Mouse (Mus musculus) adrenal gland, adult 8-10 months (tissue): ENCODE data around the gene Ube4a. TPM values are rescaled to one million over a fixed set of nuclear protein-coding genes. Genes with fewer than 3 reads are reported as not detected.

Experiments used
- DNase-seq: peaks from one replicate; pipeline ENCODE4 v3.0.0; 2022
- total RNA-seq, 4 experiments: library from RNA; stranded (reverse); gene quantifications; 2 replicates each; pipeline ENCODE4 v1.2.4; 2022

Gene Ube4a
- total RNA-seq: 100 to 1,000 TPM in 2 of 4 experiments, 10 to 100 TPM in 2; 85.1 to 103 (median 98.7) TPM

DNA sequence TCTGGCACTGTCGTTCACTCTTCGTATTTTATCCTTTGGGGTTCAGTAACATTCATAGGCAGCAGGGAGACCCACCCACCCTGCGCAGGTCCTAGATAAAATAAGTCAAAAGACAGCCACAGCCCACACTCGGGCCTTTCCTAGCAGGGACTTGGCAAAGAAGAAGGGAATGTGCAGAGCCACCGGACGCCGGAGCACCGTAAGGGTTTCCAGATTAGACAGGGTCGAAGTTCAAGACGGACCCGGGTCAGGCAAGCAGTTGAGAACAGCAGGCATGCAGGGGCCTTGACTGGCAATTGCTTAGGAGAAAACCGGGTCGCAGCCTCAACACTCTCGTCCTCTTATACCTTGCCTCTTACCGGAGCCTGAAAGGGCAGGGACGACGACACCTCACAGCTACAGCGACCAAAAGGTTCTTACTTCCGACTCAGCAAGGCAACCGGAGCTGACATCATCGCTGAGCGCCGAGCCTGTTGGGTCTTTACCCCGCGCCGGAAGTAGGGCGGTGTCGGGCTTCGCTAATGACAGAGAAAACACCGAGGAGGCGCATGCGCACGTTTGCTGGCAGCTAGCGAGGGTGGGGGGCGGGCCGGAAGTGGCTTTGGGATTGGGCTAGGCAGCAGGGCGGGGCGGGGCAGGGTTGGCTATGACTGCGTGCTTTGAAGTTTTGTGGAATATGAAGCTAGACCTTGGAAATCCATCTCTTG lies at the start of gene Ube4a:
Gene Ube4a (minus strand): TSS at position 475 of the 707 bp plus-strand sequence.
- peak; percentile 98 for DNase-seq

DNA sequence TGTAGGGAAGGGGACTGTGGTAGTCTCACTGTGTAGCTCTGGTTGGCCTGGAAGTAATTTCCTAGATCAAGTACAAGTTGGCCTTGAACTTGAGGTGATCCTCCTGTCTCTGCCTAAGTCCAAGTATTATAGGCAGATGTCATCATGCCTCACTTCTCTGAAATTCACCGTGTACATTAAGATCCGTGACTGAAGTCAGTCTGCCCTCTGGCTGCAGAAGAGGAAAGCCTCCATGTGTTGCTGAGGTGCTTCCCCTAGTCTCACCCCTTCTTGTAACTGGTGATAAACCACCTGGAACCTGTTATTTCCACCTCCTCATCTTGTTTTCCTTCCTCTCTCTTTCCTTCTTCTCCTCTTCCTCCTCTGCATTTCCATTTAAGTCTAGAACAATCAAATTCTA lies 49.5 kb upstream of the Ube4a start:
- no peak for DNase-seq

DNA sequence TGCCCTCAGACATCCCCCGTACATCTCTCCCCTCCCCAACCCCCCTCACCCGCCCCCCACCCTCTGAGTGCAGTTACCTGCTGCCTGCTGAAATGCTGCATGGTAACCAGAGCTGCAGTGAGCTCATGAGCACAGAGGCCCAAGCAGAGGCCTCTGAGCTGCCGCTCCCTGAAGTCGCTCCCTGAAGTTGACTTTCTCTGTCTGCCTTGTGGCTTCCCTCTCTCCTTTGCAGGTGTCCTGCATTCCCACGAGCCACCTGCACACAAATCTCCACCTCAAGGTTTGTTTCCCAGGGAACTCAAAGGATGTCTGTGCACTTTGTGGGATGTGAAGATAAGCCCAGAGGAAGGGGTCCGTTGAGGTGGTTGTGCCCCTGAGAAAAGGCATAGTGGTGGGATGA lies 45.9 kb upstream of the Ube4a start:
- DNase-seq: no peak

DNA sequence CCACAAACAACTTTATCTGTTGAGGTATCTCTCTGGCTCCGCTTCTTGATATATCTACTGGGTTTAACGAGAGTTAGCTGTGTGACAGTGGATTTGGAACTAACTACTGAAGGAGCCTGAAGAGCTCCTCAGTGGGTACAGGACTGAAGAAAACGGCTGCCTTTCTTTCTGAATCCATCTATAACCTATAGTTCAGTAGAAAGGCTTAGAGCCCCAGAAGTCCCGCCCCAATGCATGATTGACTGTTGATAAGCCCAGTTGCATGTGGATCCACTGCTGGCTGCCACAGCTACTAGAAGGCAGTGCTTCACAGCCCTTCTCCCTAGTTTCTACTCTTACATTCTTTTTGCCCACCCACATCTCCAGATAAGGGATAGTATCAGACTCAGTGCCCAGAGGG lies 45.1 kb upstream of the Ube4a start:
- no peak for DNase-seq

DNA sequence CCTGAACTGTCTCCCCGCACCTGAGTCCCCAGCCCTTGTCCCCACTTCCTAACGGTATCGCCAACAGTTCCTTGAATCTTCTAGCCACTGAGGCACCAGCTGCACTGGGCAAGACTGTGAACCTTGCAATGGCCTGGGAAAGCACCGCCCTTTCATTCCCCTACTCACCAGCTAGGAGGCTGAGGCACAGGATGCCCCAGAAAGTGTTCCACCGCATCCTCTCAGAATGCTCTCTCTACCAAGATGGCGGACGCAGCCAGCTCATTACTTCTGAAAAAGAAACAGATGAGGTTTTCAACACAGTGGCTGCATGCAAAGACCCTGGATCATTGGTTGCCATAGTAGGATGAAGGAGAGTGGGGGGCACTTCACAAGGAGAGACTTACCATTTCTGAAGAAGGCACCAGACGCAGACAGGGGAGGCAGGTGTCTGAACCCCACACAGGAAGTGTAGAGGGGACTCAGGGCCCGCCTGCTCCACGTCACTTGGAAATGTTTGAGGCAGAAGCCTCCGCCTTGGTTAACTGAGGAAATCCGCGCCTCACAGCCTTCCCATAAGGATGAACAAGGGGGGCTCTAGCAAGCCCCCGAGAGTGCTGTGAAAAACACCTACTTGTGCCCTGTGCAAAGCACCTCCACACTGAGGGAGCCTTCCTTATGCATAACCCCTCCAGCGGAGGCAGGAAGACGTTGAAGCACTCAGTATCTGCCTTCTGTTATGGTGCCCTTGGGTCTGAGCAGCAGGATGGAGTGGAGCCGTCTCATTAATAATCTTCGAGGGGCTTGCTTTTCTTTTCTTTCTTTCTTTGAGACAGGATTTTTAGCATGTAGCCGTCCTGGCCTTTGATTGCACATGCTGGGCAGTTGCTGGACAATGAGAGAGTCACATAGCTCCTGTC lies 44.0 kb upstream of the Ube4a start, which contains the start of gene Cd3e:
Gene Cd3e (minus strand): TSS at position 448 of the 899 bp plus-strand sequence.
- DNase-seq: no peak

DNA sequence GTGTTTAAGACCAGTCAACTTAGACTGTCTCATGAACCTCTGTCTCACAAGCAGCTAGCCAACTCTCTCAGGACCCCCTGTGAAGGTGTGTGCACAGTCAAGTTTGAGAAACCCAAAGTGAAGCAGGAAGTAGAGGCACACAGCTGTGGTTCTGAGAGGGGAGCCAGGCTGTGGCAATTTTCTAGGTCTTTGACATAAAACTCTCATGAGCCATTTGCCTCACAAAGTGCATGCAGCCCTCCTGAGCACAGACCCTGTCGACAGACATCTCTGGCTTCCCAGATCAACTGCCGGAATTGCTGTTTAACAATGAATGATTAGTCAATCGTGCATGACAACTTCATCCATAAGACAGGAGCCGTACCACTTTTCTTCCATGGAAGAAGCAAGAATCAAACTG lies 42.9 kb upstream of the Ube4a start:
- no peak for DNase-seq

DNA sequence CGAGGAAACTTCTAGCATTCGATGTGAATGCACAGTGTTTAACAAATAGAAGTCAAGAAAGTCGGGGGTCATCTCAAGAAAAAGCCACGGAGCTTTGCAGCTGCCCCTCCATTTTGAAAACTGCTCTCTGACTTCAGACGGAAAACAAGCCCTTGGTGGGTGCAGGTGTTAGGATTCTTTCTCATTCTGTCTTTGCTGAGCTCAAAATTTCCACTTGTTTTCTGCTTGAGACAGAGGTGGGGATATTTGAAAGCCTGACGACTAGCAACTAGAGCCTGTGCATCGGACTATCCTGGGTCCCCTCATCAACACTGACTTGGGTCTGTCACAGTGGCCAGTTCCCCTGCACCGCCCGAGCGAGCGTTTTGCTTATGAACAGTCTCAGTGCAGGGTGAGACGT lies 42.0 kb upstream of the Ube4a start:
- no peak for DNase-seq

DNA sequence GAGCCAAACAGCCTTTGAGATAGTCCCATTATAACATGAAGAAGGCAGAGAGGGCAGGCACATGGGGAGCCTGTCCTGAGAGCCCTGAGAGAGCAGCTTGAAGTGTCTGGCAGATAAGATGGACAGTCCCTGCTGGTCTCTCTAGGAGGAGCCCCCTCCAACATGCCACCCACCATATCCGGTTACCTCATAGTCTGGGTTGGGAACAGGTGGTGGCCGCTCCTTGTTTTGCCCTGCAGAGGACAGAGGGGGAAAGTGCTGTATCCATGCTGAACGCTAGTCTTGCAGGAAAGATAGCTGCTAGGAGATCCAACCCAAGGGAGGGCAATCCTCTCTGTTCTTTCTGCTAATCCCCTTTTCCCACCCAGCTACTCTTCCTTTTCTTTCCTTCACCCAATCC lies 34.8 kb upstream of the Ube4a start:
- DNase-seq: no peak

DNA sequence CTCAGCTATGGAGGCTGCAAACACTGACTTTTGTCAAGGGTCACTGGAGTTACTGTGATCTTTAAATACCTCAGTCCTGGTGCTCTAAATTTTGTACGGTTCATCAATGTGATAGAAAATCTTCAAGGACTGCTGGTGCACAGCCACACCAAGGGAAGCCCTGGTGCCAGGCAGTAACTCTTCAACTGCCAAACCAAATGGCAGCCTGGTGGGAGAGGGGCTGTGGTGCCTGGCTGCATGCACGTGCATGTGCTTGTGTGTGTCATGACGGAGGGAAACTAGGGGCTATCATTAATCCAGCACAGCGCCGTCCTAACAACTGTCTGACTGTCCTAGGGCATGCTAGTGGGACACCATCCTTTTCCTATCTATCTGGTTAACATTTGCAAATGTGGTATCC lies 34.4 kb upstream of the Ube4a start:
- DNase-seq: no peak

DNA sequence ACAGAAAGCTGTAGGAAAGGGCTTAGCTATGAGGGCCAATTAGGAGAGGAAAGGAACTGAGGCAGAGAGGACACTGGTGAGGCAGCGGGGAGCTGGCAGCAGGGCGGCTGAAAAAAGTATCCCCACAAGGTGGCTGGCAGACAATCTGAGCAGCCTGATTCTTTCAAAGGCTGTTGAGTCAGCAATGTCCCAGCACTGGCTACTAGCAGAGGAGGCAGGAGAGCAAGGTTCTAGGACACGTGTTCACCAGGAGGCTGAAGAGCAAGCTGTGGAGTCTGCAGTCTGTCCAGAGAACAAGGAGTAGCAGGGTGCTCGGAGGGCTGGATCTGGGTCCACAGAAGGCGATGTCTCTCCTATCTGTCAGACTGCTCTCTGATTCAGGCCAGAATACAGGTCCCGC lies 33.8 kb upstream of the Ube4a start:
- DNase-seq: no peak

DNA sequence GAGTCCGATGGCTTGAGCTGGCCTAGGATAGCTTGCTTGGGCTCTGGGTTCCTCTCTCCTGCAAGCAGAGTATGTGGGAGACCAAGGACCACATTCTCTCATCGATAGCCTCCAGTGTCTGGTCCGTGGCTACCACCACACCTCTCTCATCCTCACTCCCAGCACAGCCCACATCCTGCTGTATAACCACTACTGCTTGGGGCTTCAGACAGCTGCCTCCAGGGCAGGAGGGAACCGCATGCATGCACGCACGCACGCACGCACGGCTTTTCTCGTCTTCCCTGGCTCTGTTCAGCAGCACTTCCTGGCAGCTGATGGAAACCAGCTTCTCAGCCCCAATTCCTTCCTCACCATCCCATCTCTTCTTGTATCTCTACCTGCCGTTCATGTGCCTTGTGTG lies 32.7 kb upstream of the Ube4a start:
- no peak for DNase-seq

DNA sequence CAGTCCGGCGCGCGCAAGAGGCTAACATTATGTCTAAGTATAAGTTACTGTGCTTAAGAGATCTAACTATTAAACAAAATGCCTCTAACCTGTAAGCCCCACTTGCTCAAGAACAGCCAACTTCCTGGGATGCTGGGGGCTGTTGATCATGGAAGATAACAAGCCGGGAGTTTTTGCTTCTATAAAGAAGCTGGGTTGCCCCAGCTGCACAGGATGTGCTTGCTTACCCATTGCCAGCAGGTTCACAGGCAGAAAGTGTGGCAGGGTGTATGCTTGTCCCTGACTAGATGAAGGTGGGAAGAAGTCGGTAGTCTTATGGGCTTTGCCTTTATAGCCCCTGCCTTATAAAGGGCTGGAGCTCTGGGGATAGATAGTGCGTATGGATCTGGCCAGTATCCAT lies 31.2 kb upstream of the Ube4a start:
- DNase-seq: no peak

DNA sequence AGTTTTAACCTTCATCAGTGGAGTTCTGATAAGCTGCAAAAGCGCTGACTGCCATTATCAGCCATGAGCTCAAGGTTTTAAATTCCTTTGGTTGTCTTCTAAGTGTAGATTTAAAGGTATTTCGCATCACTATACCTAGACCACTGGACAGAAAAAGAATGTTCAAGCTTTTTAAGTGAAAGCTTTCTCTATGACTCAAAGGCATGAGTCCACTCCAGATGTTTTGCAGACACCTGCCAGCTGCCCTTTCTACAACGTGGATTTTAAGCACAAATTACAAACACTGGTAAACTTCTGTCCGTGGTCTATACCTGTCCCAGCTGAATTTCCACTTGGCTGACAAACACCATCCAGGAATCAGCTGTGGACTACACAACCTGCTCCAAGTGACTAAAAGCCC lies 29.6 kb upstream of the Ube4a start:
- no peak for DNase-seq

DNA sequence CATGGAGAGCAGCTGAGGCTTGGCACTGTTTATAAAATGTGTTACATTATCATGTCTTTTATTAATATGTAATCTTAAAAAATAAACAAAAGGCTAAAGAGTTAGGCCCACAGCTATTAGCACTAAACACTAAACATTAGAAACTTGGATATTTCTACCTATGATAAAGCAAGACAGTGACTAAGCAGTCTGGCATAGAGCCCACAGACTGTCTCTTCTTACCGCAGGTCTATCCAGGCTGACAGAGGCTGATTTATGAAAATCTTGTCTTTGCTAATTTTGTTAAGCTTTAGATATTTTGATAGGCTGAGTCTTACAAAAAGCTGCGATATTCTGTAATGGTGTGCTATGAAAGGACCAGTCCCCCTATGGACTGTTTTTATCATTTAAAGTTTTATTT lies 27.9 kb upstream of the Ube4a start:
- no peak for DNase-seq

DNA sequence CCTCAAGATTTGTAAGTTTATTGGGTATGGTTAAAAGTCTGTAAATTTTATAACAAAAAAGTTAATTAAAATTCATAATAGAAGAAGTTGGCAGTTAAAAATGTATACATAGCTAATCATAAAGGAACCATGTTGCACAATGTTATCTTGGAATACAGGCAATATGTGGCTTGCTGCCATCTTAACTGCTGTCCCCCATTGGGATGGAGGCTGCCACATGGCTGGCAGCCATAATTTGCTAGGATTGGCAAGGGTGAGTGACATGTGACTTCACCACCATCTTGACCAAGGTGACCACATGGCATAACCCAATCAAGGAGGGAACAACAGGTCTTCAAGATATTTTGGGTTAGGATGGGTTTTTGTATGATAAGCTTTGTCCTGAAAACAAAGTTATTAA lies 26.9 kb upstream of the Ube4a start:
- no peak for DNase-seq

DNA sequence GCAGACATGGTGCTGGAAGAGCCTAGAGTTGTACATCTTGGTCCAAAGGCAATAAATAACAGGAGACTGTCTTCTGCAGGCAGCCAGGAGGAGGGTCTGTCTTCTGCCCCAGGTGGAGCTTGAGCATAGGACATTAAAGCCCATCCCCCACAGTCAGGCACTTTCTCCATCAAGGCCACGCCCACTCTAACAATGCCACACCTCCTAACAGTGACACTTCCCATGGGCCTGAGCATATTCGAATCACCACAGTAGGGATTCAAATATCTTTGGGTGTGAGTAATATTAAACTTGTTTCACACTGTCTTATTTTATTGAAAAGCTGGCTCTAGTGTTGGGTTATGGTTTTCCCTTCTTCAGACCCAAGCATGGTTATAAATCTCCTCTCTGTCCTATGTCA lies 26.4 kb upstream of the Ube4a start:
- DNase-seq: no peak

DNA sequence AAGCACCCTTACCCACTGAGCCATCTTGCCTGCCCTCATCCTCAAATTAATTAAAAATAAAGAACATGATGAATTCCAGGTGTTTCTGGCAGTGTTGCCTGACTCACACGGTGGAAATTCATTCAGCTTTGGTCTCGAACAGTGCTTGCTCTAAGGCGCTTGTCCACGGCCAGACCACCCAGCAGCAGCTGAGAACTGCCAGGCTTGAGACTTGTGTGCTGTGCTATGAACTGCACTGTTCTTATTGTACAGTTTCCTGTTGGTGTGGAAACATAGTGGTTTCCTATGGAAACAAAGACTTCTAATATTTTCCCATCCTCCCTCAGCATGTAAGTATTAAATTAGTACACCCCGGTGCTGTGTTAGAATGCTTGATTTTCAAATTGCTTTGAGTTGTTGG lies 21.6 kb upstream of the Ube4a start:
- no peak for DNase-seq

DNA sequence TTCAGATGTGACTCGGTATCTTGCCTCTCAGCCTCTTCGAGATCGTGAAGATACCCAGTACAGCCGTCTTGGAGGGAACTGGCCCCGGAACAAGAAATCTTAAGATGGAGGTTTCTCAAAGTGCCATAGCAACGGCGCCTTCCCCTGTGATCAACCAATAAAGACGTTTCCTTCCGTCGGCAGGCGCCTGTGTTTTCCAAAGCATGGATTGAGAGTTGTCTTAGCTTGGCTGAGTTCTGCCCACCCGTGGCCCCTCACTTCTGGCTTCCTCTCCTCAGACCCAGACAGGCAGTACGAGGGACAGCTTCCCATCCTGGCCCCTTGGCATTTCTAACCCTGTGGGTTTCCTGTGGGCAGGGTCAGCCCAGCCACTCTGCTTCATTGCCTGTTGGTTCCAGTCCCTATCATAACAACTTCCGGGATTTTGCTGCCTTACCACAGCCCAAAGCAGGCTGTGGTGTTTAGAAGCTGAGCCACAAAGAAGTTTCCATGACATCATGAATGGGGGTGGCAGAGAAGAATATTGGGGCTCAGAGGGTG lies 20.9 kb upstream of the Ube4a start:
- no peak for DNase-seq

DNA sequence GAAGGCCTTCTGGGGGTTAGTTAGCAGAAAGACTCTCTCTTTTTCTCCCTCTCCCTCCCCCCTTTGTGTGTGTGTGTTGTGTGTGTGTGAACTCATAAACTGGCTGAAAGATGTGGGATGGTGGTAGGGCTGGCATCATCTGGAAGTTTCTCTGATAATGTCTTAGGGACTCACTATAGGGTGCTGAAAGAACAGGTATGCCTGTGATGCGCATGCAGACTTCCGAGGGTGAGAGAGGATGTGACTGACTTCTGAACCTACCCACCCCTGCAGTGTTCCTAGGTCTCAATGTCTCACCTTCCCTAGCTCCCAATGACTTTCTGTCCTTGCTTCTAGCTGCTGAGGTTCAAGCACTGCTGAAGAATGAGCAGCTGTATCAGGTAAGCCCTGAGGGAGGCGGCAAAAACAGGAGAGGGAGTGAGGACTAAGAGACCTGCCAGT lies 20.3 kb upstream of the Ube4a start:
- no peak for DNase-seq

DNA sequence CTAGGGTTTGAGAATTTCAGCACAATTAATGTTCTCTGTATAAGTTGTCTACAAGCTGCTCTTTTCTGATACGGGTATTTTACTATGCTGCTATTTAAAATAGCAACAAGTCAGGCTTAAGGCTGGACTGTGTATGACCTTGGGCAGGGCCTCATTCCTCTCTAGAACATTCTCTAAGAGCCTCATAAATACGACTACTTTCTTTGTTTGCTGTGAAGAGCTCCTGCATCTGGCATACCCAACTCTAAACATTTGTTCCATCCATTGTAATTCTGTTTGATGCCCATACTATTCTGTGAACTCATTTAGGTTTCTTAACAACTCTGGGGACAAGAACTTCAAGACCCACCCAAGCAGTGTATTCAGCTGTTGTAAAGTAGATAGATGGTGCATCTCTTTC lies 17.6 kb upstream of the Ube4a start:
- no peak for DNase-seq

DNA sequence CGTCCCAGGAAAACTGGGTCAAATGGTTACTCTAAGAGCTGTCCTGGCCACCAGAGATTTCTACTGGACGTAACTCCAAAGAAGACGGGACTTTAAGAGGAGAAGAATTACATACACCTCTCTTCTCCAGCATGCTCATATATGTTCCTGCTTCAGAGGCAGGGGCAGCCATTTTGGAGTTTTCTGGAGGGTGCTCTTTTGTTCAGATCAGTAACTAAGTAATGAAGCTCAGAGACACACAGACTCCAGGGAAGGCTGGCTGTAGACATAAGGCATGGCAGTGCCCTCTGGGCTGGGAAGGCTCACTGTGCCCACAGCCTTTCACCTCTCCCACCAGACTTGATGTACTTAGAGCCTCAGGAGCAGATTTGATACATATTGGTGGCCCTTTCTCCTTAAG lies 17.1 kb upstream of the Ube4a start:
- DNase-seq: no peak

DNA sequence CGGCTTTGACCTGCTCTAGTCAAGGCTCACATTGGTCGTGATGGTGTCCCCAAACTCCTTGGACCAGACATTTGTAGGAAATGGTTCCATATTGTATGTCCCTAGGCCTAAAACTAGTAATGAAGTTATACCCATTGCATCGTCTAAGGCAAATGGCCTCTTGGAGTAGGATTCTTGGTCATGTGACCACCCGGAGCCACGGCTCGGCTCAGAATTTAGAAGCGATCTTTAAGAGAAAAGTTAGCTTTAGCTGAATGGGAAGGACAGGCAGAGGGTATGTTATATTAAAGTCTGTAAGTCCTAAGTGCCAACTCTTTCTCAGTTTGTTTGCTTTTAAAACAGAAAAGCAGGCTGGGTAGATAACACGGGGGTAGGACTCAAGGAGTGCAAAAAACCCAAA lies 16.7 kb upstream of the Ube4a start:
- DNase-seq: no peak

DNA sequence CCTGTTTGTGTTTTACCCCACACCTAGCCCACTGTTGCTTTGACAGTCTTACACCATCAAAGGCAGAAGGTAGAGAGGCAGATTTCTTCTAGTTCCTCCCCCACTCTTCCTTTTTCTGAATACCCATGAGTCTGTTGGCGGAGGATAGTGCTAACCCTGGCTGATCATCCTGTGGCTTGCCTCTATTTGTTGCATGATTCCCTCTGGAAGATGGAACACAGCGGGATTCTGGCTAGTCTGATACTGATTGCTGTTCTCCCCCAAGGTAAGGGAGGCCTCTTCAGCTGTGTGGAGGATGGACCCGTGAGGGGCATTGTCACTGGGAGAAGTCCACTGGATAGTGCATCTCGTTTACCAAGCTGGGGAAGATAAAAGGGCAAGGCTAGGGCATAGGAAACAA lies 16.3 kb upstream of the Ube4a start, which contains the start of gene Cd3d:
Gene Cd3d (plus strand): TSS at position 111 of the 400 bp plus-strand sequence.
- no peak for DNase-seq

DNA sequence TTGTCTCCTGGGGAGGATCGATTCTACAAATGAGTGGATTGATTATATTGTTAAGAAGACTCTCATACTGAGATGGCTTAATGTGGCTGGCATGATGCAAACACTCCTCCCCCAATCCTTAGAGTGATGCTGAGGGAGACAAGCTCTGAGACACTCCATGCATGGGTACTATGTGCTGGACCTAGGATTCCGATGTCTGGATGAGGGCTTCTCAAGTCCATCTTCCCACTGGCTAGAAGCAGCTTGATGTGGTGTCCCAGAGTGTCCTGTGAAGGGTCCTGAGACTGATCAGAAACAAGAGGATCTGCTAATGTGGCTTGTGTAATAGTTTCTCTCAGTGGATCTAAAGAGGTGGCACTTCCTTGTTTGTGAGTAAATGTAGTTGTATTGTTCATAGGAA lies 15.7 kb upstream of the Ube4a start:
- no peak for DNase-seq
